Mouse (Mus musculus): ENCODE data around the gene Lmntd2. TPM values are rescaled to one million over a fixed set of nuclear protein-coding genes. Genes with fewer than 3 reads are reported as not detected.

Gene Lmntd2
- polyA plus RNA-seq, 1 experiment from 2014 or later: 2.1 TPM

DNA sequence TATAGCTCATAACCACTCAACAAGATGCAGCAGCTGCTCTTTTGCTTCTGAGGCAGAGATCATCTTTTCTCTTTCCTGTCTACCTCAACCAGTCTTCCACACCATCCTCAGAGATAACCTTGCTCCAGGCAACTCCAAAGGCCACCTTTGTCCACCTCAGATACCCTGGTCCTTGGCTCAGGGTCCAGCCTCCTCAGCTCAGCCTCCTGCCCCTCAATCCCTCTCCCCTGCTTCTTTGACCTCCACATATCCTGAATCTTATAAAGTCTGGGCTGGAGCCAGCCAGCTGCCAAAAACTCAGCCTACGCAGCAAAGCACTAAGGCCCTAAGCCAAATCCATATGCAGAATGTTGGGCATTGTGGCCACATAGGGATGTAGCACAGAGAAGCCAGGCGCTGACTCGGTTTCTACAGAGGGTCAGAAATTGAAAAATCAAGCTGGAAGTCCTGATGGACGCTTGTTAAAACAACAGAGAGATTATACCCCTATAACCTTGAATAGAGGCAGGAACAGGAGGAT is 8.9 kb upstream of the Lmntd2 start:
- 92% methylated on average over 4 of the region's 4 CpGs for WGBS
- H3K27me3 ChIP-seq: no peaks in the 10 kb centered on the region
- H3K4me2 ChIP-seq: peak overlapping the region; percentile 79; the same call in 1 of the 2 replicates
- ATAC-seq: no peak
- H3K36me3 ChIP-seq (ENCODE audit: poor library complexity, severe bottlenecking): peaks cover 7% of the 10 kb centered on the region
- no peaks in the 10 kb centered on the region for H3K9me3 ChIP-seq (replicated peaks)
- H3K4me3 ChIP-seq: no peak overlapping the region
- H3K4me1 ChIP-seq: peaks cover 25% of the 10 kb centered on the region
- H3K27ac ChIP-seq: peak overlapping the region; percentile 74
- 0 out of 2 replicates have a peak overlapping the region, but pooled peaks have one; percentile 51 for H3K9ac ChIP-seq

DNA sequence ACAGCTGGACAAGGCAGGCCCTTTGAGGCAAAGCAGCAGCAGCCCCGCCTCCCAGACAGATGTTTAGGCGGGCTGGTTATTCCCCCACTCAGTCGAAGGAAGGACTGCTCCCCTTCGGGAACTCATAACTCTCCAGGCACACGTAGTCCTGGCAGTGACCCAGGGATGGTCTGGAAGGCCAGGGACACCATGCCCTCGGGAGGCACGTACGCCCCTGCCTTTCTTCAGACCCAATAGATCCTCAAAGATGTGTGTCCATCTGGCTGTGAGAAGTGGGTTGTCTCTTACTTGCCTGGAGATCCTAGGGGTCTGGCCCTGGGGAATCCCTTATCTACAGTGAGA is 8.2 kb upstream of the Lmntd2 start:
- no peaks in the 10 kb centered on the region for H3K9me3 ChIP-seq (replicated peaks)
- no peak for ATAC-seq
- WGBS: 11% methylated on average over 8 of the region's 8 CpGs
- peak overlapping the region; percentile 51 for H3K9ac ChIP-seq
- peaks cover 12% of the 10 kb centered on the region for H3K36me3 ChIP-seq (ENCODE audit: poor library complexity, severe bottlenecking)
- H3K4me3 ChIP-seq: peak overlapping the region; percentile 43
- H3K27me3 ChIP-seq: no peaks in the 10 kb centered on the region
- H3K4me2 ChIP-seq: peak overlapping the region; percentile 79
- peaks cover 25% of the 10 kb centered on the region for H3K4me1 ChIP-seq
- peak overlapping the region; percentile 74 for H3K27ac ChIP-seq

DNA sequence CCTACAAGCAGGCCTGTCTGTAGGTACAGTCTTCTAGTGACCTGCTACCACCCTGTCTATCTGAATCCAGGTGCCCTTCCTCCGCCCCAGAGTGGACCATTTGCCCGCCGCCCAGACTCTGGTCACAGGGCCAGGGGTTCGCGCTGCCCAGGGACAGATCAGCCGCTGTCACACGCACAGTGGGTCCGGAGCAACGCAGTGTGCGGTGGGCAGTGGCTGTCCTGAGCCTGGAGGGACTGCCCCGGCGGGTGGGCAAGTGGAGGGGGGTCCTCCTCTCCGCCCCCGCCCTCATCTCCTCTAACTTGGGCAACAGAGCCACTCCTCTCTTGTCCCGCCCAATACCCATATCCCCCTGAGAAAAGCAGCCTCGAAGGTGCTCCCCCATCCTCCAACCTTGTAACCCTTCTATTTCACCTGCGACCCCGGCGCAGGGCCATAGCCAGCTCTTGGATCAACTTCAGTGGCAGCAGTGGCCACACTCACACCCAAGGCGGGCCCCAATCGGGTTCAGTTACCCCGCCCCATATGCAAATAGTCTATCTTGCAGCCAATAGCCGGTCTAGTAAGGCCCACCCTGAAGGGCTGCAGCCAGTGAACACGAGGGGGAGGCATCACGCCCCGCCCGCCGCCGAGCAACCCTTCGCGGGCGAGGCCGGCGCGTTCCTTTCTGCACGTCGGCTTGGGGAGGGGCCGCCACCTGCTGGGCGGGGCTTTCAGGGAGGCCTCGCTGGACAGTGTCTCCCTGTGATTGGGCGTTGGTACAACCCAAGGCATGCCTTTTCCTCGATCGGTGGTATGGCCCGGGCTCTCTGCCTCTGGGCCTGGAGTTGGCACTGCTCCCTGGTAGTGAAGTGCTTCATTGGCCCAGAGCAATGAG is 7.6 kb upstream of the Lmntd2 start:
- peak overlapping the region; percentile 68 for H3K9ac ChIP-seq
- no peaks in the 10 kb centered on the region for H3K27me3 ChIP-seq
- peaks cover 12% of the 10 kb centered on the region for H3K36me3 ChIP-seq (ENCODE audit: poor library complexity, severe bottlenecking)
- H3K4me2 ChIP-seq: peak overlapping the region; percentile 79
- 1% methylated on average over 43 of the region's 44 CpGs for WGBS
- no peaks in the 10 kb centered on the region for H3K9me3 ChIP-seq (replicated peaks)
- peak overlapping the region; percentile 43 for H3K4me3 ChIP-seq
- peak; percentile 97 for ATAC-seq
- H3K4me1 ChIP-seq: peaks cover 29% of the 10 kb centered on the region
- H3K27ac ChIP-seq: peak overlapping the region; percentile 74

DNA sequence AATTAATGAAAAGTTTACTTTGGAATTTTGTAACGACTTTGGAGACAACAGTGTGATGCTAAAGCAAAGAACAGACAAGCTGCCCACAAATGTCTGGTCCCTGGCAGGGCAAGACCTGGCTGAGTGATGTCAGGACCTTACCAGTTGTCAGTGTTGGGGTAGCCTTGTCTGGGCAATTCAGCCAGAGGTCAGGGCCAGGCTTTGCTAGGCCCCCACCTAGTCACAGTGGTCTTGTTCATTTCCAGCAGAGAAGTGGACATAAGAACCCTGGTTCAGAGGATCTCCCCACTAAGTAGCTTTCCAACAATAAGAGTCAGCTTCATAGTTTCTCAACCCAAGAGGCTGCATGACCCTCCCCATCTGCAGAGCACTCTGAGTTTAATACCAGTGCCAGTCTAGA is 6.5 kb upstream of the Lmntd2 start:
- Histone ChIP-seq H3K27me3 (no peaks in the 10 kb centered on the region), H3K9ac (no peak overlapping the region), H3K27ac (no peak overlapping the region), H3K4me3 (no peak overlapping the region), H3K4me1 (peaks cover 35% of the 10 kb centered on the region), H3K4me2 (peak overlapping the region; percentile 79), H3K36me3 (ENCODE audit: poor library complexity, severe bottlenecking) (peaks cover 12% of the 10 kb centered on the region), H3K9me3 (replicated peaks) (no peaks in the 10 kb centered on the region)
- ATAC-seq: no peak
- 85% methylated on average over 1 of the region's 1 CpGs for WGBS

DNA sequence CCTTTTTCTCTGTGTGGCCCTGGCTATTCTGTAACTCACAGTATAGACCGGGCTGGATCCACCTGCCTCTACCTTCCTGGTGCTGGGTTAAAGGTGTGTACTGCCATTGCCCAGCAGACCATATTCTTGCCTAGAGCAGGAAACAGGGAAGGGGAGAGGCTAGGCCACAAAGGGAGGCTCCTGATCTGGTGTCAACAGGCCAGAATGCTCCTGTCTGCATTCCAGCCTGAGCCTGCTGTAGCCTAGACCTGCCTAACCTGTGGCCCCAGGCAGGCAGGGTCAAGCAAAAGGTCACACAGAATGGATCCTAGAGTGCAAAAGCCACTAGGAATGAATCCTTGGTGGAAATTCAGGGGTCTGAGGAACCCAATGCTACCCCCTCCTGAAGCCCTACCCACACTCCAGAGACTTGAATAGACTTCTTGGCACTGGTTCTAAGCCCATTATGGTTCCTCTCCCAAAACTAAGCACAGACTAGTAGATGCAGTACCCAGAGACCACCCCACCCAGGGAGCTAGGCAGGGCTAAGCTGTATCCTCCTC is 5.7 kb upstream of the Lmntd2 start:
- Histone ChIP-seq H3K4me1 (peaks cover 41% of the 10 kb centered on the region), H3K4me2 (no peak overlapping the region), H3K27me3 (no peaks in the 10 kb centered on the region), H3K9me3 (replicated peaks) (no peaks in the 10 kb centered on the region), H3K36me3 (ENCODE audit: poor library complexity, severe bottlenecking) (peaks cover 12% of the 10 kb centered on the region), H3K4me3 (no peak overlapping the region), H3K9ac (no peak overlapping the region), H3K27ac (no peak overlapping the region)
- no peak for ATAC-seq
- WGBS: 94% methylated on average over 1 of the region's 1 CpGs

DNA sequence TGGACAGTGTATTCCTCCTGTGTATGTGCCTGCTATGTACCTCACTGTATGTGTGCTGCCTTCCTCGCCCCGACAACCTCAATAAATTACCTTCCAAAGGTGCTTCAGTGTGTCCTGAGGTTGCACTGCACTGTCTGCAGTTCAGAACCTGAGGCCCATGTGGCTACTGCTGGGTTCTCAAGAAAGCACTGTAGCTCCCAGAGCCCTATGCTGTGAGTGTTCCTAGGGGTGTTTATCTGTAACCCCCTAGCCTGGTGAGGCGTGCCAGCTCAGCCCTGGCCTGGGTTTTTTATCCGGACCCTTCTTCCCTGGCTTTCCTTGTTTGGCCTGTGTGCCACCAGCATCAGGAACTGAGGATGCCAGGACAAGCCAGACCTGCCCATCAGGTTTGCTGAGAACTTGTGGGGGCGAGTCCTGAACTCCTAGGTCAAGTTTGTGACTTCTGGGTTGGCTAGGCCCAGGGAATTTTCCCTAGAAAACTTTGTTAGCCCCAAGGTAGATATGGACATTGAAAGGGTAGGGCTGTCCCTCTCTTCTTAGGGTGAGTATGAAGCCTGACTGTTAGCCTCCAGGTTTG is 4.8 kb upstream of the Lmntd2 start:
- no peaks in the 10 kb centered on the region for H3K27me3 ChIP-seq
- H3K9ac ChIP-seq: no peak overlapping the region
- no peak overlapping the region for H3K4me2 ChIP-seq
- peaks cover 41% of the 10 kb centered on the region for H3K4me1 ChIP-seq
- H3K4me3 ChIP-seq: no peak overlapping the region
- H3K36me3 ChIP-seq (ENCODE audit: poor library complexity, severe bottlenecking): peaks cover 12% of the 10 kb centered on the region
- H3K9me3 ChIP-seq (replicated peaks): no peaks in the 10 kb centered on the region
- no peak overlapping the region for H3K27ac ChIP-seq
- ATAC-seq: no peak
- 92% methylated on average over 5 of the region's 5 CpGs for WGBS

DNA sequence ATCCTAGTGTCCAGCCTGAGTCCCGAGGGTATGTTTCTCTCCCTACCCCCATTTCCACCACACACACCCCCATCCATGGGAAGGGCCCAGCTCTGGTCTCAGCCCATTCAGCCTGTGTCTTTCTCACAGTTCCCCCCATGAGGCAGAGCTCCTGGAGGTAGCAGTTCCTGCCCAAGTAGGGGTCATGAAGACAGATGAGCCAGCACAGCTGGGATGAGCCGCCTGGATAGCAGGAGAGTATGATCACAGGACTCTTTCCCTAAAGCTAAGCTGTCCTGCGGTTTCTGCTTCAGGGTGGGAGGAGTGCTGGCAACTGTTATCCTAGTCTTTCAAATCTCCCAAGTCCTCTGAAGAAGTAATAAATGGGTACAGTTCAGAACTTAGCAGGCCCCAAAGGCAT is 4.3 kb upstream of the Lmntd2 start:
- no peak overlapping the region for H3K4me2 ChIP-seq
- H3K9me3 ChIP-seq (replicated peaks): no peaks in the 10 kb centered on the region
- H3K4me1 ChIP-seq: peaks cover 41% of the 10 kb centered on the region
- no peak overlapping the region for H3K4me3 ChIP-seq
- H3K9ac ChIP-seq: no peak overlapping the region
- 77% methylated on average over 3 of the region's 3 CpGs for WGBS
- peaks cover 12% of the 10 kb centered on the region for H3K36me3 ChIP-seq (ENCODE audit: poor library complexity, severe bottlenecking)
- no peak overlapping the region for H3K27ac ChIP-seq
- no peaks in the 10 kb centered on the region for H3K27me3 ChIP-seq
- ATAC-seq: no peak

DNA sequence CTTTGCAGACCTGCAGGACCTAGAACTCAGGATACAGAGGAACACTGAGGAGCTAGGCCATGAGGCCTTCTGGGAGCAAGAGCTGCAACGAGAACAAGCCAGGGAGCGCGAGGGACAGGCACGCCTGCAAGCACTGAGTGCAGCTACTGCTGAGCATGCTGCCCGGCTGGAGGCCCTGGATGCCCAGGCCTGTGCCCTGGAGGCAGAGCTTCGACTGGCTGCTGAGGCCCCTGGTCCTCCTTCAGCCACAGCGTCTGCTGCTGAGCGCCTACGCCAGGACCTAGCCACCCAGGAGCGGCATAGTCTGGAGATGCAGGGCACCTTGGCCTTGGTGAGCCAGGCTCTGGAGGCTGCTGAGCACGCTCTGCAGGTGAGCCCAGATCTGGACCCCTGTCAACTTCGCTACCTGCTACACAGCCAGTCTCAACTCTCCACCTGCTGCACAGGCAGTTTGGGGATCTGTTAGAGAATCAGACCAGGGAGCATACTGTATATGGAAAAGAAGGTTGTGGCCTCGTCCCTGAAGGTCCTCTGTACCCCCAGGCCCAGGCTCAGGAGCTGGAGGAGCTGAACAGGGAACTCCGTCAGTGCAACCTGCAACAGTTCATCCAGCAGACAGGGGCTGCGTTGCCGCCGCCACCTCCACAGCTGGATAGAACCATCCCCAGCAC is 3.6 kb upstream of the Lmntd2 start:
- Histone ChIP-seq H3K4me2 (no peak overlapping the region), H3K9ac (0 out of 2 replicates have a peak overlapping the region, but pooled peaks have one; percentile 79), H3K27ac (no peak overlapping the region), H3K9me3 (replicated peaks) (no peaks in the 10 kb centered on the region), H3K27me3 (no peaks in the 10 kb centered on the region), H3K4me1 (peaks cover 38% of the 10 kb centered on the region), H3K4me3 (no peak overlapping the region), H3K36me3 (ENCODE audit: poor library complexity, severe bottlenecking) (peaks cover 12% of the 10 kb centered on the region)
- WGBS: 91% methylated on average over 17 of the region's 17 CpGs
- no peak for ATAC-seq

DNA sequence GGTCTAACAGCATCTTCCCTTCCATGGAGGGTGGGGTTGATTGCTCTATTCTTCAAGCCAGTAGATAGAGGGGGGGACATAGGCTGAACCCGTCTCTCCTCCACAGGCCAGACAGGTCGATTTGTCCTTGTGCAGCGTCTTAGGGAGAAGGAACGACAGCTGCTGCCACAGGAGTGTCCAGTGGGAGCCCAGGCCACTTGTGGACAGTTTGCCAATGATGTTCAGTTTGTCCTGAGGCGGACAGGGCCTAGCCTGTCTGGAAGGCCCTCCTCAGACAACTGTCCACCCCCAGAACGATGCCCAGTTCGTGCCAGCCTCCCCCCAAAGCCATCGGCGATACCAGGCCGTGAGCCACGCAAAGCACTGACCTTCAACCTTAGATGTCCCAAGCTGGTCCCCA is 3.0 kb upstream of the Lmntd2 start:
- Histone ChIP-seq H3K4me3 (peak overlapping the region; percentile 70), H3K4me2 (peak overlapping the region; percentile 97), H3K27me3 (no peaks in the 10 kb centered on the region), H3K36me3 (ENCODE audit: poor library complexity, severe bottlenecking) (peaks cover 12% of the 10 kb centered on the region), H3K9me3 (replicated peaks) (no peaks in the 10 kb centered on the region), H3K27ac (no peak overlapping the region), H3K9ac (peak overlapping the region; percentile 79; the same call in 1 of the 2 replicates), H3K4me1 (peaks cover 32% of the 10 kb centered on the region)
- ATAC-seq: no peak
- WGBS: 86% methylated on average over 11 of the region's 11 CpGs

DNA sequence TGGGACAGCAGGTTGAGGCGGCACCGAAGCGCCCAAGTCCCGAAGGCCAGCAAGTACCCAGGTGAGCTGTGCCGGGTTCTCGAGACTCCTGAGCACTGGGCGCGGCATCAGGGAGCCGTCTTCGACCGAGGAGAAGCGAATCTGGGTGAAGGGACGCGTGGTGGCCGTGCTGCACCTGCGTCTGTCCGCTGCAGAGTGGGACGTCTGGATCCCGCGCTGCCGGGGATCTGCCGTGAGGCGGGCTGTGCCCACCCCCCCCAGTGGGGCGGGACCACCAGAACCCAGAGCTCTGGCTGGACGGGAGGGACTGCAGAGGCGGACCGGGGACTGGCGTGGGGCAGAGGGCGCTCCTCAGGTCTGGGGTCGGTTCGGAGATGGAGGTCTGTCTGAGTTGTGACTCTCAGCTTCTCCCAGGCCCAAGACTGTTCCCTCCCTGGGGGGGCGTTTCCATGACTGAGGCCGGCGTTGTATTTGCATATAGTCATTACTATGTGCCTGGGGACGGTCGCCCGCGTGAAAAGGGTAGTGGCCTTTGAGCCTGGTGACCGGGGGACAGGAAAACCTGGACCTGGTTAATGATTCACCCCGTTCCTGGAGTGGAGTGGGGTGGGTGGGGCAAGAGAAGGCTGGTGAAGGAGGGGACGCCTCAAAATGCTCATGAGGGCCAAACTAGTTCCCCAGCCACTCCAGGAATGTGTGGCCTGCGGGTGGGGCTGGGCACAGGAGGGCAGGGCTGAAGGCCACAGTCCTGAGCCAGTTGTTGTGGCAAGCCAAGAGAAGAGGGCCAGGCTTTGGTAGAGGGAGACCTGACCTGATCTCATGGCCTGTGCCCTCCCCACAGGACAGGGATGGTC is 2.2 kb upstream of the Lmntd2 start:
- ATAC-seq: peak; percentile 65
- Histone ChIP-seq H3K36me3 (ENCODE audit: poor library complexity, severe bottlenecking) (peaks cover 12% of the 10 kb centered on the region), H3K9me3 (replicated peaks) (no peaks in the 10 kb centered on the region), H3K4me1 (peaks cover 28% of the 10 kb centered on the region), H3K27me3 (no peaks in the 10 kb centered on the region), H3K4me2 (peak overlapping the region; percentile 97), H3K4me3 (peak overlapping the region; percentile 70), H3K27ac (peak overlapping the region; percentile 48; the same call in 1 of the 2 replicates), H3K9ac (peak overlapping the region; percentile 79)
- WGBS: under 1% methylated on average over 40 of the region's 42 CpGs
